Mouse (Mus musculus) bone marrow, adult 2 months (tissue): ENCODE data around the gene Mterf1a.

Experiments
- CTCF ChIP-seq: fragments of 200-500 bp; IDR thresholded peaks from 2 replicates; pipeline ENCODE4 v1.5.1; 2011; ENCODE audit warnings: low read length, control low read depth; ENCODE audit not compliant: control insufficient read depth, insufficient read depth
- POLR2A ChIP-seq: fragments of 200-500 bp; IDR thresholded peaks from 2 replicates; pipeline ENCODE4 v1.6.1; 2011; ENCODE audit warnings: low read depth, mild to moderate bottlenecking, control low read depth, low read length, borderline replicate concordance; ENCODE audit not compliant: control insufficient read depth

DNA sequence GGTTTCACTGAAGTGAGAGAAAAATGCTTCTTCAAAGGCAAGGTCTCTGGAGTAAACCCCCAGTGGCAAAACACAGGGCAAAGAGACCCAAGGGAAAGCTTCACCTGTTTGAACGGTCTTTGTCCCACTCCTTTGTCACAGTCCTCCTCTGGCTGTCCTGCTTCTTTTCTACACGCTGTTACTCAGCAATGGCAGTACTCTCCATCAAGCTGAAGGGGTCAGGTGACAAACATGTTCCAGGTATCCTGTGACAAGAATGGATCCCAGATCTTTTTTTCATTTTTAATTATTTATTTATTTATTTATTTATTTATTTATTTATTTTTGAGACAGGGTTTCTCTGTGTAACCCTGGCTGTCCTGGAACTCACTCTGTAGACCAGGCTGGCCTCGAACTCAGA, 39.8 kb upstream of the Mterf1a start:
- TF ChIP-seq CTCF (no peak), POLR2A (no peak)
